Mouse (Mus musculus): Measurements from ENCODE around the gene Hpdl. TPM values are rescaled to one million over a fixed set of nuclear protein-coding genes. Genes with fewer than 3 reads are reported as not detected.
"Not testable (repeated sequence)": the region's sequence is repeated elsewhere in the genome, so short reads cannot be mapped to it uniquely, and the experiment has no call there.

Hpdl gene
- total RNA-seq (2021) = under 1 TPM; 0.82 to 0.83 TPM

- no peak for DNase-seq
- intact Hi-C loops (cut with DNase I) = no loop called here
Observed at GRCm38 (mm10) chr4:116821694-116822016, at the start of gene Hpdl. Hpdl (minus strand) TSS chr4:116821707.

DNA sequence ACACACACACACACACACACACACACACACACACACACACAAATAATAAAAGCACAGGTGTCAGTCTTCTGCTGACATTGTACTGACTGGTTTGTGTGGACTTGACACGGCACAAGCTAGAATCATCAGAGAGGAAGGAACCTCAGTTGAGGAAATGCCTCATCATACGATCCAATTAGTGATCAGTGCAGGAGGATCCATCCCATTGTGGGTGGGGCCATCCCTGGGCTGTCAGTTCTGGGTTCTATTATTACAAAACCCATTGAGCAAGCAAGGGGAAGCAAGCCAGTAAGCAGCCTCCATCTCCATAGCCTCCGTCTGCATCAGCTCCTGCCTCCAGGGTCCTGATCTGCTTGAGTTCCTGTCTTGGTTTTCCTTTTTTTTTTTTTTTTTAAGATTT lies 48.4 kb upstream of the Hpdl start:
- DNase-seq = no peak
- intact Hi-C loops (cut with DNase I) = no loop called here

- intact Hi-C loops (cut with DNase I) = no loop called here
- no peak for DNase-seq
Observed at GRCm38 (mm10) chr4:116862023-116862422, 40.5 kb upstream of the Hpdl start.

GRCm38 (mm10) chr4:116859711-116860110 lies 38.2 kb upstream of the Hpdl start:
- no peak for DNase-seq
- intact Hi-C loops (cut with DNase I) = no loop called here

DNA sequence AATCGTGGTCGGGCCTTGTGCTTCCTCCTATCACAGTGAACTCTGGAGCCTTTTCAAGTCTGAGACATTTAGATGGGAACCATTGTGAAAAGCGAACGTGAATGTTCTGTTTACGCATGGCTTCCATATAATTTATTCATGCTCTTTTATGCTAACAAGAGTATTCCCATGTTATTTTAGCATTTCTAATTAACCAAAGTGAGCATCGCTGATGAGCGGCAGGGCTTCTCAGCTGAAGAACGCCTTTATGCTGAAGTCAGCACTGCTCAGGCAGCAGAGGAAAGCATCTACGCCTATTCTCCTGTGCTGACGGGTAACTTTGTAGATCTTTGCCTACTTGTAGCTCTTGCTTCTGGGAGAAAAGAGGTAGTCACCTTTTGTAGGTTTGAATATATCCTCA lies 35.7 kb upstream of the Hpdl start:
- no peak for DNase-seq
- intact Hi-C loops (cut with DNase I) = no loop called here

DNA sequence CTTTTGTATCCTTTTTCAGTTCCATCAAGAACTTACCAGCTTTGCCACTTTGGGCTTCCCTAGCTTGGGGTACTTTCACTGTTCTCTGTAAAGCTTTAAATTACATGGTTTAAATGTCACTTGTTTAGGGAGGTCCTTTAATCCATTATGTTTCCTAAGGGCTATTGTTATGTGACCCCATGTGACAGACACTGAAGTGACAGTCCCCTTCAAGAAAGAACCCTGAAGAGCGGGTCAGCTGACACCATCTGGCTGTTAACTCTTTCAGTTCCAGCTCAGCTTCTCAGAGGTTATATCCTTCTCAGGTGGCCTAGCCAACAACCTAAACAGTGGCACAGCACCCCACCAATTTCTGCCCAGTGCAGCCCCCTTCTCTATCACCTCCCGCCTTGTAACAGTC lies 32.8 kb upstream of the Hpdl start:
- DNase-seq = no peak

DNA sequence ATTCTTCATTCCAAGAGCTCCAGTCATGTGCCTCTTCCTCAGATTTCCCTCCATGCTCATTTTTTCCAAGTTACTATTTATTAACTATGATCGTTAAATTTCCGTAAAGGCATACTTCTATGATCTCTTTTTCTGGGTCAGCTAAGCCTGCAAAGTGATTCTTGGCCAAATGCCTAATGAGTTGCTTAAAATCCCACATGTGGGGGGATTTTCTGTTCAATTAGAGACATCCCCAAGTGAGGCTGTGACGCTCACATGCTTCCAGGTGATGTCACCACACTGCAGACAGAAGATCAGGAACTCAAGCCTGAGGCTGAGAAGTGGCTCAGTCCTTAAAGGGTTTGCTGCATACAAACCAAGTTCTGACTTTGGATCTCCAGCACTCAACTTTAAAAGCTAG lies 28.4 kb upstream of the Hpdl start:
- intact Hi-C loops (cut with DNase I) = no loop called here
- no peak for DNase-seq

More for the DNA sequence above, 32.8 kb upstream of the Hpdl start:
- intact Hi-C loops (cut with DNase I) = no loop called here

- intact Hi-C loops (cut with DNase I) = no loop called here
- DNase-seq = no peak
Observed at GRCm38 (mm10) chr4:116844324-116844723, 22.8 kb upstream of the Hpdl start.

DNA sequence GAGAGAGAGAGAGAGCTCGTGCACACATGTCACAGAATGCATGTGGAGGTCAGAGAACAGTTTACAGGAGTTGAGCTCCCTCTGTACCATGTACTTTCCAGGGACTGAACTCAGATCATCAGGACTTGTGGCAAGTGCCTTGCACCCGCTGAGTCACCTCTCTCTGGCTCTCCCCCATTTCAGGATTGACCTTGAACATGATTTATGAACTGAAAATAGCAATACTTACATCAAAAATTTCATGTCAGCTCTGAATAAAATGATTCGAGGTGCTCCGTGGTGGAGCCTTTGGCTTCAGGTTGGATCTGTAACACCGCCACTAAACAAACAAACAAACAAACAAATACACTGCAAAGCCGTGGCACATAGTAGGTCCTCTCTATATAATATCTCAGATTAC lies 19.3 kb upstream of the Hpdl start:
- intact Hi-C loops (cut with DNase I) = no loop called here
- no peak for DNase-seq

DNA sequence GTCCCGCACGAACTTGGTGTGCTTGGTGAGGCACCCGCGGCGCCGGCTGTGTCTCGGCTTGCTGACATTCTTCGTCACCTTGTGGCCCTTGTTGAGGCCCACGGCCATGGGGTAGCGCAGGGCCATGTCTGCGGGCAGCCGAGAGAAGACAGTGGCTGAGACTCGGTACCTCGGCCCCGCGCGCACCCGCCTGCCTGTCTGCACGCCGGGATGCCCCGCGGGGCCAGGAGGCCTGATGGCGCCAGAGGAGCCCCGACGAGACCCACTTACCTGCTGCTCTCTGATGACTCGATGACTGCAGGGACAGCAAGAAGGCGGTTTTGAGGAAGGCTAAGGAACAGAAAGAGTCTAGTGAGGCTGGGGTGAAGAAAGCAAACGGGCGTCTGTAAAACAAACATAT lies 18.6 kb upstream of the Hpdl start:
- intact Hi-C loops (cut with DNase I); DNase-seq: not testable (repeated sequence)

- intact Hi-C loops (cut with DNase I) = no loop called here
- DNase-seq = no peak
Observed at GRCm38 (mm10) chr4:116838999-116839398, 17.5 kb upstream of the Hpdl start.

DNA sequence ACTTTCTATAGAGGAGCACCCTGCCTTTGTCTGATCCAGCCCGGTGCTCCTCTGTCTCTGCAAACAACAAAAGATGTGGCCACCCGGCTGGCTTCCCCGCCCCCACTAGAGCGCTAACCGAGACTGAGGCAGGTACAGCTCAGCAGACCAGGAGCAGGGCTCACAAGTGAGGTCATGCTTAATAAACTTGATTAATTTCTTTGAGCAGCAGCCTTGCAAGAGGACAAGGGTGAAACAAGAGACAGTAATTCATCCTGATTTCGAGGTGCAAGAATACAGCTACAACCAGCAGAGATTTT lies 8.5 kb upstream of the Hpdl start:
- intact Hi-C loops (cut with DNase I) = no loop called here
- no peak for DNase-seq

DNA sequence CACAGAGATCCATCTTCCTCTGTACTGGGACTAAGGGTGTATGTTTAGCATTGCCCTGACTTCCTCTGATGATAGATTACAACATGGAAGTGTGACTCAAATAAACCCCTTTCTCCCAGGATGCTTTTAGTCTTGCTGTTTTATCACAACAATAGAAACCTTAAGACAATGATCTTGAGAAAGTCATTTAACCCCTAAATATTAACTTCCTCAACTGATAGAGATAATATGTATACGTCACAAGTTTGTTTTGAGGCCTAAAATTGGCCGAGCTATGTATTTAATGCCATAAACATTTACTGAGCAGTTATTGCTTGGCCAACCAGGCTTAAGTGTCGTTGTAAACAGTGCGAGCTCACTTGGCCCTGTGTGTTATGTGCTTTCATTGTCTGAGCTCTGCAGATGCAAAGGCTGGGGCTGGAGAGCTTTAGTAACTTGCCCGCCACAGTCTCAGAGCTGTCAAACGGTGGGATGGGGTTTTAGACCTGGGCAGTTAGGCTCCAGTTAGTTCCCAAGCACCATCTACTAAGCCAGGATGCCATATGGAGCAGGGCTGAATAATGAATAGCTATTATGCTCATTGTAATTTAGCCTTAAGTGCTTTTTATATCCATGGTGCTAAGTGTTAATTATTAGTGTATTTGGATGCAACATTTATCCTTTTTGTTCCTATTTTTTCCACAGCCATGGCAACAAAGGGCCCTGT lies 8.0 kb upstream of the Hpdl start:
- intact Hi-C loops (cut with DNase I) = loop anchor here (2.0 kb wide), 1 partner anchor 157 kb away; no protein-coding TSS in a partner anchor
- DNase-seq = no peak

GRCm38 (mm10) chr4:116827819-116828218 lies 6.3 kb upstream of the Hpdl start:
- intact Hi-C loops (cut with DNase I) = loop anchor here (2.0 kb wide), 1 partner anchor 159 kb away; no protein-coding TSS in a partner anchor
- no peak for DNase-seq

GRCm38 (mm10) chr4:116824541-116825004 lies 3.1 kb upstream of the Hpdl start:
- intact Hi-C loops (cut with DNase I) = no loop called here
- peak; percentile 59 for DNase-seq

GRCm38 (mm10) chr4:116820902-116821693 lies 409 bp downstream of the Hpdl start:
- intact Hi-C loops (cut with DNase I) = no loop called here
- DNase-seq = peak; percentile 59

- DNase-seq = no peak
- intact Hi-C loops (cut with DNase I) = no loop called here
Observed at GRCm38 (mm10) chr4:116819968-116820901, 1.3 kb downstream of the Hpdl start.

- intact Hi-C loops (cut with DNase I) = no loop called here
- DNase-seq = peak; percentile 43
Observed at GRCm38 (mm10) chr4:116817486-116817885, 4.0 kb downstream of the Hpdl start.

DNA sequence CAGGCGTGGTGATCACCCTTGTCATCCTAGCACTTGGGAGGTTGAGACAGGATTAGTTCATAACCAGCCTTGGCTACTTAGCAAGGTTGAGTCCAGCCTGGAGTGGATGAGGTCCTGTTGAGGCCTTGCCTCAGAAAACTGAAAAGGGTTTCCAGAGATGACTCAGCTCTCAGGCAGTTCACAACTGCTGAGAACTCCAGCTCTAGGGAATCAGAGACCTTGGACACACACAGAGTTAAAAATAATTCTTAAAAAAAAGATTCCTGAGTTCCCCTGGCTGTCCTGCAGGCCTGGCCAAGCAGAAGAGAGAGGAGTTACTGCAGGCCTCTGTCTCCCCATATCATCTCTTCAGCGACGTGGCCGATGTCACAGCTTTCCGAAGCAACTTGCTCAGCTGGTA lies 6.2 kb downstream of the Hpdl start:
- DNase-seq = no peak
- intact Hi-C loops (cut with DNase I) = no loop called here

DNA sequence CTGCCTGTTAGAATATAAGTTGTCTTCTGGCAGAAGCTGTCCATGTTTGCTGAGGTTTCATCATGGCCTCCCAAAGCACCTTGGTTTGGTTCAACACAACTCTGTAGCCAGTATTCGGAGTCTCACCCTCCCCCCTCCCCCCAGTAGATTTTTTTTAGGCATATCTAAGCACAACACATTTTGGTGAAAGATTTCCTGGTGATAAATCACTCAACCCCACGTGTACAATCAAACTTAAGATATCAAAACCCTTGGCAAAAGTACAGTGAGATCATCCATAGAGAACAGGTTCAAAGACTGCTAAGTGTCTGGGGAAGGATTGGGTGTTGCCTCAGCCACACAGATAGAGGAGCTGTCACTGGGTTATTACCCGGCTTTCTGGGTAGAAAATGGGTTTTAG lies 10.5 kb downstream of the Hpdl start:
- intact Hi-C loops (cut with DNase I) = no loop called here
- DNase-seq = no peak

All from left cerebral cortex, postnatal 4 days (tissue).